Mouse (Mus musculus) gastrocnemius, postnatal 36 days (tissue): ENCODE data around the gene Iqsec1. TPM values are rescaled to one million over a fixed set of nuclear protein-coding genes. Genes with fewer than 3 reads are reported as not detected.

ENCODE experiments used
- DNase-seq, 2 experiments: peaks; one replicate each; pipeline ENCODE4 v3.0.0; 2022
- intact Hi-C: fragments of 180-260 bp; cut with DNase I; formaldehyde crosslinking; loops from one replicate; pipeline ENCODE4 v1.15.1; 2025
- total RNA-seq, 2 experiments: library from RNA; stranded (reverse); gene quantifications; 2 replicates each; pipeline ENCODE4 v1.2.3; 2021

The Iqsec1 gene
- total RNA-seq, 2 experiments from 2014 or later = 61.2 to 79.8 TPM

GRCm38 (mm10) chr6:90974279-90974678, 14.2 kb downstream of the Iqsec1 start:
- DNase-seq = no peak
- intact Hi-C loops = no loop called here

- no peak for DNase-seq
- intact Hi-C loops = no loop called here
These were observed 19.1 kb downstream of the Iqsec1 start for GRCm38 (mm10) chr6:90969341-90969871.

- DNase-seq = no peak
- intact Hi-C loops = no loop called here
These were observed 35.1 kb downstream of the Iqsec1 start for GRCm38 (mm10) chr6:90953349-90953748.

GRCm38 (mm10) chr6:90950936-90951335, 37.5 kb downstream of the Iqsec1 start:
- no peak for DNase-seq
- intact Hi-C loops = no loop called here

DNA sequence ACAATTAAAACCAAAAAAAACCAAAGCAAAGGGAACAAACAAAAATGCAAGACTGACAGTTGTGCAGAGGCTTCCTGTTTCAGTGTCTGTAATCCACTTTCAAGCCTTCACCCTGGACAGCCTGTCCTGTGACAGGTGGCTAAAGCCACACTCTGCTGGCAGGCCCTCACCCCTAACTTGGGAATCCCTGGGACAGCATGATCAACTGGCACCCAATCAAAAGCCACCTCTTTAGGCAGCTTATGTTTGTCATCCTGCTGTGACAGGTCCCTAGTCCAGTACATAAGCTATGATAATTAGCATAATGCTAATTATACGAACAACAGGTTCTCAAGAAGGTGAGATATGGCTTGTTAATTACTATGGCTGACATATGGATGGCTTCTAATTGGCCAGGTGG, 40.4 kb downstream of the Iqsec1 start:
- intact Hi-C loops = no loop called here
- DNase-seq = no peak

DNA sequence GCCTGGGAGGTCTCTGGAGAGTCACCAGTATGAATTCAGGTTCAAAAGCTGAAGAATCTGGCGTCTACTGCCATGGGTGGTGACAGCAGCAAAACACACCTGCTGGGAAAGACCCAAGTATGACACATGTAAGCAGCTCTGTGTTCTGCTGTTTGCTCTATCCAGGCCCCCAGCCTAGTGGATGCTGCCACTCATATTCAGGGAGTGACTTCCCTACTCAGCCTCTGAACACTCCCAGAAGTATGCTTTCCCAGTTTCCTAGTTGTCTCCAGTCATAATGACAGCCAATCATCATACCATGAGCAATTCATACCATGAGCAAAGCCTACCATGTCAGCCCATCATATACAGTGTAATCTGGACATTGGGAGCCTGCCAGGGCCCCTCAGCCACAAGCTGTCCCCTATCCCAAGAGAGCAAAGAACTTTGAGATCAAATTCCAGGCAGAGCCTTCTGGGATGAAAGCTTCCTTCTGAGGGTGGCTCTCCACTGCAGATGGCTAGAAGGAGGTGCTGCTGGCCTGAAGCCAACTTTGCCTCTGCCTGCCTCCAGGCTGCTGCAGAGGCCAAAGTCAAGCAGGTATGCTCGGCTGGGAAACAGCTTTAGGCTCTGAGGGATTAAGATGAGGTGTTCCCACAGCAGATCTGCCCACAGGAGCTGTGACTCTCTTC, 42.8 kb downstream of the Iqsec1 start:
- no peak for DNase-seq
- intact Hi-C loops = no loop called here

DNA sequence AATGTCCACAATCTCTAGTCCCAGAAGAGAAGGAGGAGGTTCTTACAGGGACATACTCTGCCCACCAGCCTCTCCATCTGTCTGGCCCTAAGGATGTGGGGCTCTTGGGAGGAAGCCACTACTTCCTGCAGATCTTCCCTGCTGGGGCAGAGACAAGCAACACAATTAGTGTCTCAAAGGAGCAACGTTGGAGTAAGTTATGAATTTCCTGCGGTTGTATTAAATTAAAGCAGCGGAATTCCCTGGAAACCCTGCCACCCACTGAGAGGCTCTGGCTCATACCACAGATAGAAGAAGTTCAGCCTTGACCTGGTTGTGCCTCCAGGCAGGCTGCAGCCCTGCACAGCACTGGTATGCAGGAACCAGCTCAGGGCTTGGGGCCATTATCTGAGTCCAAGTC, 47.2 kb downstream of the Iqsec1 start:
- intact Hi-C loops = no loop called here
- DNase-seq = no peak

GRCm38 (mm10) chr6:90933656-90934055, 54.8 kb downstream of the Iqsec1 start:
- DNase-seq = no peak
- intact Hi-C loops = no loop called here

- intact Hi-C loops = no loop called here
- DNase-seq = no peak
These were observed 59.7 kb downstream of the Iqsec1 start for GRCm38 (mm10) chr6:90928806-90929205.

GRCm38 (mm10) chr6:90925472-90925871, 63.0 kb downstream of the Iqsec1 start:
- intact Hi-C loops = no loop called here
- DNase-seq = no peak

DNA sequence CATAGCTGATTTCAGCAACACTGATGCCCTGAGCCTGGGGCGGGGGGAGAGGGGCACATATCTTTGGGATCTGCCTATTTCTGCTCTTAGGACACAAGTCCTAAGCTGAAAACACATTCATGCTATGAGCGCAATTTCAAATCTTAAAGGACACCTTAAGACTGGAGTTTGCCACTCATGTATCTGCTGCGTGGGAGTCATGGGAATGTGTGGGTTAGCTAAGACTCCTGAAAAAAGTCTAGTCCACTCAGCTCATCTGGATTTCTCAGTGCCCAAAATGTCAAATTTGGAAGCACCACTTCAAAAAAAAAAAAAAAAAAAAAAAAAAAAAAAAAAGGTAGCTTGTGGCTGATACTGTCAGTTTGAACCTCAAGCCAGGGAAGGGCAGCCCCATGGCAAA, 63.7 kb downstream of the Iqsec1 start:
- intact Hi-C loops = no loop called here
- no peak for DNase-seq

DNA sequence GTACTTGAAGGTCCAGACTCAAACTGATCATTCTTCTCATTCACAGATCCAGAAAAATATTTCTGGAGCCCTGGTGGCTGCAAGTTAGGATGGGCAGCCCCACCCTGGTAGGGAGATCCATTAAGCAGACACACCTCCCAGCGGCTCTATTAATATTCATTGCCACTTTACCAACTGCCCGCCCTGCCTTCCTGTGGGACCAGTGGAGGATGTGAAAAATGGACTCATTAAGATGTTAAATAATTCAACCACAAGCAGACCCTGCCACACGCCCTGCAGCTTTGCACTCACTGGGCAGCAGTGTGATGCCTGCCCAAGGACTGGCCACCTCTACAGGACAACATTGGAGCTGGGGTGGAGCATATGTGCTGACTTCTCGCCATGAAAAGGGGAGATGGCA, 64.1 kb downstream of the Iqsec1 start:
- no peak for DNase-seq
- intact Hi-C loops = no loop called here

- intact Hi-C loops = no loop called here
- DNase-seq = no peak
These were observed 67.1 kb downstream of the Iqsec1 start for GRCm38 (mm10) chr6:90921259-90921946.

- intact Hi-C loops = no loop called here
- no peak for DNase-seq
These were observed 67.8 kb downstream of the Iqsec1 start for GRCm38 (mm10) chr6:90920510-90921220.

DNA sequence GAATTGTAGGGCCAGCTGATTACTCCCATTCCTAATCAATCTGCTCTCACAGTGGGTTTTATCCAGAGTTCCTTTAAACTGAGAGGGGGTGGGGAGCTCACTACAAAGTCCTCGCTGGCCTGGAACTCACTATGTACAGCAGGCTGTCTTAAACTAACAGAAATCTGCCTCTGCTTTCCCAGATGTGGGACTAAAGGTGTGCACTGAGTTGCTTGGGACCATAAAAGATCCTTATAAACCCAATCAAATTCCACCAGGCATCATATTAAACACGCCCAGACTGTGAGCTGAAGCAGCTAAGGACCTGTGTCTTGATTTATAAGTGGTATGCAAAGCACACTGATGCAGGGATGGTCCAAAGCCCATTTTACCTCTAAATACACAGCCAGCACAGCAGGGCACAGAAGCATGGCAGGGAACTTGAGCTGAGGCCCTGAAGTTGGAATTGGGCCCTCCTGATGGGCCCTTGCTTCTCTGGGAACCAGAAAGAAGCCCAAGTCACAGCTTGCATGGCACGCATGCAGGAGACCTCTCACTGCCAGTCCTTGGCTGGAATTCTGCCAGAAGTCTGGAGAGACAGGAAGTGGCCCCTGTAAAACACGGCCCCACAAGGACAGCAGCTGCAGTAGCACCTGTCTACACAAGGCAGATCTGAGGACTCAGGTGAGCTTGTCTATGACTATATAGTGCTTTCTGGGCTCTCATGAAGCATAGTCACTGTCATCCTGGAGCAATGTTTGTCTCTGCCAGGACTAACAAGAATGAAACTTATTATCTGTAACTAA, 68.7 kb downstream of the Iqsec1 start:
- intact Hi-C loops = no loop called here
- DNase-seq = no peak

DNA sequence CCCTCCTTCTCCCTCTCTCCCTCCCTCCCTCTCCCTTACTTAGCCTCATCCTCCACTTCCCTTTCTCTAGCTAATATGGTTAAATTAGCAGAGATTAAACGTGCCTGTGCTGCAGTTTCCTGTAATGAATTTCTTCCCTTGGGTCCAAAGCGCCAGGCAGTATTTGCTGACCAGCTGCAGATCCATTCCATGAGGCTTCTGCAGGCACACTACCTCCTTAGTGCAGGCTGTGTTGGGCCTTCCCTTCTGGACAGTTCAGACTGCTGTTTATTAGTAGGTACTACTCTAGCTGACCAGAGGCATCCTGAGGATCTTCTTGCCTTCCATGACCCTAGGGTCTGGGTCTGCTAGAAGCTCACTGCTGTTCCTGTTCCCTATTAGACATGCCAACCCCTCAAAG, 72.9 kb downstream of the Iqsec1 start:
- DNase-seq = no peak
- intact Hi-C loops = no loop called here

DNA sequence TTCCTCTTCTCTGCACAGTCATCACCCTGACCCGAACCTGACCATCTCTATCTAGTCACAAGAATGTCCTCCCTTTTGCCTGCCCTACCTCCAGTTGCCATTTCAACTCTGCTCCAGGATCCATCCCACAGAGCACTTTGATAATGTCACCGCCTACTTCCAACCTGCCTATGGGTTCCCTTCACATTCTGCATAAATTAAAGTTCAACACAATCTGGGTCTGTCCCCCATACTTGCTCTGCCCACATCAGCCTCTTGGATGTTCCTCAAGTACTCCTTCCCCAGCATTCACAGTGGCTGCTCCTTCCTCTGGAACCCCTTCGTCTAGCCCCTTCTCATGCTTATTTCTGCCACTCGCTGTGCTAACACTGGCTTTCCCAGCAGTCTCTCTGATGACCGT, 74.7 kb downstream of the Iqsec1 start:
- intact Hi-C loops = no loop called here

DNA sequence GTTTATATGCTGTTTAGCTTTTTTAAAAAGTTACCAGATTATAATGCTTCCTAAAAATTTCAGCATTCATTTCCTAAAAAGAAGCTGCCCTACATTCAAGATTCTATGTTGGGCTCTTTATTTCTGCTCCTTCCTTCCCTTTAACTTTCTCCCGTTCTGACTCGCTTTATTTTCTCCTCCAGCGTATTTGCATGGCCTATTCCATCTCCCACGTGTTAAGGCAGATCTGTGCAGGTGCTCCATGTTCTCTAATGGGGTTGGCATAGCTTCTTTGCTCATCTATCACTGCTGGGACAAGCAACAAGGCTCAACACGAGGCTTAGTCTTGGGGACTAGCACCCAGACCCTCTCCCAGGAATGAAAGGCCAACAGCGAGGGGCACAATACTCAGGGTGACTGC, 75.7 kb downstream of the Iqsec1 start:
- intact Hi-C loops = no loop called here
- no peak for DNase-seq

More for the DNA sequence above, 74.7 kb downstream of the Iqsec1 start:
- no peak for DNase-seq

DNA sequence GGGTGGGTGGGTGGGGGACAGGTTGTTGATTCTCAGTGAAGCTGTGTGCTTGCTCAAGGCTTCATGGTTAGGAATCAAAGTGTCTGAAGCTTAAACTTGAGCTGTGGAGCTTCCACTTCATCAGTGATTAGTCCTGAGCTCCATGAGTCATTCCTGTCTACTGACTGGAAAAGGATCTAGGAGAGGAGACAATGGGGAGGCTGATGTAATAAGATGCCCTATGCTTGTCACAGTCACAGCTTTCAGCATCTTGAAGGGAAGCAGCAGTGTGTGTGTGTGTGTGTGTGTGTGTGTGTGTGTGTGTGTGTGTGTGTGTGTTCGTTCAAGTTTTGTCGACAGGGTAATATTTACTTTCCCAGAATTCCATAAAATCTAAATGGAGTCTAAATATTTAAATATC, 84.3 kb downstream of the Iqsec1 start:
- intact Hi-C loops = no loop called here
- no peak for DNase-seq

DNA sequence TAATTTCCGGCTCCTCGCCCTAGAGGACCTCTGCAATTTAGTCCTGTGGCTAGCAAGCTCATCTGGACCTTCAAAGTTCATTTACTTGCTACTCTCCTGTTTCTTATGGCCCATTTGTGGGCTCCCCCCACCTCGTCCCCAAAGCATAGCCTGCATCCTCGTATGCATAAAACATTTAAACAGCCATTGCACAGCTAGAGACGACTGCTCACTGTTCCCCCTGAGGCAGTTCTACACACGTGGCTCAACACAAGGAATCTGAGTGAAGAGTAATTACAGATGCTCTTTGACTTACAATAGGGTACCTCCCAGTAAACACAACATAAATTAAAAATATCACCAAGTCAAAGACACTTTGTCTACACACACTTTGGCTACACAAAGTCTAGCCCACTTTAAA, 88.2 kb downstream of the Iqsec1 start:
- no peak for DNase-seq
- intact Hi-C loops = no loop called here

- DNase-seq = no peak
- intact Hi-C loops = no loop called here
These were observed 89.2 kb downstream of the Iqsec1 start for GRCm38 (mm10) chr6:90899266-90899665.
